Mouse (Mus musculus) induced T-regulatory cell, adult 2 months (primary cell): ENCODE measurements around the gene Nup54.

ENCODE experiments used
- DNase-seq: peaks from one replicate; pipeline ENCODE4 v3.0.0-alpha.2; 2012; ENCODE audit warnings: low read depth

The Nup54 gene

DNA sequence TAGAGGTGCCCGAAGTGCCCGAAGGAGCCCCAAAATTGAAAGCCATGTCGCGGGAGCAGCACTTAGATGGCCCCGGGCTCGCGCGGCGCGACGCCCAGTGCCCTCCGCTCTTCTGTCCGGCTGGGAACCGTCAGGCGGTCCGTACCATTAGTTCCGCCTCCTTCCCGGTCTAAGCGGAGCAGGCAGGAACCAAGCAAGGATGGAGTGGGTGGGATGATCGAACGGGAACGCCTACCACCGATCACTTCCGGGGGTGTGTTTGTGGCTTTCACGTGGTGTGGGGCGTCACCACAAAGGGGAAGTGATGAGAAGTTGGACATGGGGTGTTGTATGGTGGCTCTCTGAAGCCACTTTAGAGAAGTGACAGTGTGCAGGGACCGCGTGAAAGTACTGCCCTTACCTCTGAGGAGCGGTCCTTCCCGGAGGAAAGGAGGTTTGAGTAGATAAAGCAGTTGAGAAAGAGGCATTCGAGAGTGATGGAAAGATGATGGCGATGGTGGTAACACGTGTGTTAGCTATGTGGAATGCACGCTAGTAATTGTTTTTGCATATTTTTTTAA, at the start of gene Nup54:
TSS of gene Nup54 (minus strand) at position 195 of the 560 bp plus-strand sequence.
- DNase-seq, result peak; percentile 98

DNA sequence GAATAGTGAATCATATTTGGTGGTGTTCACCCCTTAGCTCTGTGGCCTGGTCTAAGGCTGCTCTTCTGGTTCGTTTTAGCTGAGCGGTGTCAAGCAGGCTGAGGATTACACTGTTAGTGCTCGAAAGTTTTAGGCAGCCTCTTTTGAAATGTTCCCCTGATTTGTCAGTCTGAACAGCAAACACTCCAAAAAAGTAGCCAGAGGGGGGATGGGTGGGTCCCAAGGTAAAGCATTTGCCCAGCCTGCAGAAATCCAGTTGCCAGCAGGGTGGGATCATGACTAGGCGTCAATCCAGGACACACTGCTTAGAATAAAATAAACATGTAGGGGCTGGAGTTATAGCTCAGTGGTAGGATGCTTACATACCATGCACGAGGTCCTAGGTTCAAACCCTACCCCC, 37.8 kb upstream of the Nup54 start:
- no peak for DNase-seq

DNA sequence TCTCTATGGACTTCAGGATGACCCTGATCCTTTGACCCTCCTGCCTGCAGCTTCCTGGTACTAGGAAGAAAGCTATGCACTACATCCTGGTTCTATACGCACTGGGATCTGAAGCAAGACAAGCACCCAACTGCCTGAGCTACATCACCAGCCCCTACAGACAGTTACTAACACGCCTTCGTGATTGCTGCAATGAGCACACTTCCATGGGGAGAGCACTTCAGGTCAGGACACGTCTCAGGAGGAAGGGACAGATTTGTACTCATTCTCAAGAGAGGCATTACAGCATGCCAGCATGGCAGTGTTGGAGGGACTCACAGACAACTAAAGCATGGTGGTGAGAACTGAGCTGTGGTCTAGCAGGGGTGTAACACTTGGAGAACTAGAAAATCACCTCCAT, 36.5 kb upstream of the Nup54 start:
- DNase-seq, result no peak

DNA sequence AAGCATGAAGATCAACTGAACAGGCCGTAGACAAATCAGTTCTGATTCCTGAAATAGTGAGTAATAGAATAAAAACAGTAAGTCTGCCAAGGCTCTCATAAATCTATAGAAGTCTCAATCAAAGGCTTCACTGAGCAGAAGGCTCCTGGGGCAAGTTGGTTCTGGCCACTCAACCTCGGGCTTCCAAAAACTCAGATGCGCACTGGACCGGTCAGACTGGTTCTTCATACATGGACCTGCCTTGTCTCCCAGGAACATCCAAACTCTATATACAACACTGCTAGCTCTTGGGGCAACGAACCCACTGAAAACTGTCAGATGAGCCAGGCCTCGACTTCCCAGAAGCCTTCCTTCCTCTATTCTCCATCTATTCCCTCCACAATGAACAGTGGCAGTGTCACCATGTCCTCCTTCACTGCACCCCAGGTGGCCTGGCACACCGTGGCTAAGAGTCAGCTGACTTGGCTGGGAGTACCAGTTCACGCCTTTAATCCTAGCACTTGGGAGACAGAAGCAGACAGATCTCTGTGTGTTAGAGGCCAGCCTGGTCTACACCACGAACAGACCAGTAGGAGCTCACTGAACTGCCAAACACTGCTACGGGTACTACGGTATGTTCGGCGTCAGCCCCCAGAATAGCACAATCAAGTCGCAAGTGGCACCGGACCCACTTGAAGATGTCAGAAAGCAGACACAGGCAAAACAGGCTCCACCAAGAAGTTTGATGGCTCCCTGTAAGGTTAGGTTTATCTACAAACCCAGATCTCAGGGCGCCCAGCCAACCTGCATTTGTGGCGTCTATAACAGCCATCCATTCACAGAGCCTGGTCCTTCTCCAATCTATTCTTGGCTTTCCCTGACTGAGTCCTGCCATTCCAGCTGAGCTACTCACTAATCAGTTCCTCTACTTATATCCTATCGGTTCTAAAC, 34.4 kb upstream of the Nup54 start:
- no peak for DNase-seq

DNA sequence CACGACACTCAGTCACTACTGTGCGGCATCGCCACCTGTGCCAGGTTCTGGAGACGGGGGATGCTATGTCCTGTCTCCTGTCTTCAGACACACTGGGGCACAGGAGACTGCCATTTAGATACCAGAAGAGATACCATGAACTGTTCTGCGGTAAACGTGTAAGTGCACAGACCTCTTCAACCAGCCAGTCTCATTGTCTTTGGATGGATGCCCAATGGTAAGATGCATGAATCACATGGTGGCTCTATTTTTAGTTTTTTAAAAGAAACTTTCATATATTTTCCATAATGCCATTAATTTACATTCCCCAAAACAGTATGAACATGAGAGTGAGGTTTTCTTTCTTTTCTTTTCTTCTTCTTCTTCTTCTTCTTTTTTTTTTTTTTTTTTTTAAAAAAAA, 33.2 kb upstream of the Nup54 start:
- no peak for DNase-seq

DNA sequence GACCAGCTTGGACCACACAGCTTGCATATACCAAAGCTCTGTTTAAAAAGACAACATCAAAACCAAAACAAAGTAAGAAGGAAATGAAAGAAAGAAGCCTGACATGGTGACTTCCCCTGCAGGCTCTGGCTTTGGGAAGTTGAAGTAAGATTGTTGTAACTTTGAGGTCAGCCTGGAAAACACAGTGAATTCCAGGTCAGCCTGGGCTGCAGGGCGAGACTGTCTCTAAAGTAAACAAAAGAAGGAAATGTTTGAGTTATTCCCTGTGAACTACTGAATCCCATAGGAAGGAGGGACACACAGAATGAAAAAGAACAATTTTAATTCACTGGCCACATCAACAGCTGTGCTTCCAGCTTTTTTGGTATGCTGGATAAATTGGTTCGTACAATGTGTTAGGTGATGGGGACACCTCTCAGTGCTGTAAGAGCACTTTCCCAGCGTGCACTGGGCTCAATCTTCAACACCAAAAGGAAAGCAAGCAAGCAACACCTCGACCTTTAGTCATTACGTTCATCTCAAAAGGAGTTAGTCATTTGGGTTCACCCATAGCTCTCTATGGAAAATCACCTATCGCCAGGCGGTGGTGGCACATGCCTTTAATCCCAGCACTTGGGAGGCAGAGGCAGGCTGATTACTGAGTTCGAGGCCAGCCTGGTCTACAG, 32.2 kb upstream of the Nup54 start:
- peak; percentile 39 for DNase-seq

DNA sequence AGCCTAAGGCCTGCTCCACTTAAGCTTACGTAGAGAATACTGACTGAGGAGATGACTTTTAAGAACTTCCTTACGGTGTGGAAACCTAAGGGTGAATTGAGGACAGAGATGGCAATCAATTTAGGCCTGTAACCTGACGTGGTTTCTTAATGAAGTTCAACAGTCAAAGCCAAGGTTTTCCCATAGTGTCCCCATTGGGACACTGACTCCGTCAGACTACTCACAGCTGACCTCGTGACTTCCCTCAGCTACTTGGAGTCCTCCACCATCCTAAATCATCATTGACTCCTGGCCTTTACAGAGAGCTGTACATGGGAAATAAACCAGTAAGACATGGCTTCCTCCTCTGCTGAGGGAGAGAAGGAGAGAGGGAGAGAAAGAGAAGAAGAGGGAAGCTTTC, 30.5 kb upstream of the Nup54 start:
- DNase-seq, result no peak

DNA sequence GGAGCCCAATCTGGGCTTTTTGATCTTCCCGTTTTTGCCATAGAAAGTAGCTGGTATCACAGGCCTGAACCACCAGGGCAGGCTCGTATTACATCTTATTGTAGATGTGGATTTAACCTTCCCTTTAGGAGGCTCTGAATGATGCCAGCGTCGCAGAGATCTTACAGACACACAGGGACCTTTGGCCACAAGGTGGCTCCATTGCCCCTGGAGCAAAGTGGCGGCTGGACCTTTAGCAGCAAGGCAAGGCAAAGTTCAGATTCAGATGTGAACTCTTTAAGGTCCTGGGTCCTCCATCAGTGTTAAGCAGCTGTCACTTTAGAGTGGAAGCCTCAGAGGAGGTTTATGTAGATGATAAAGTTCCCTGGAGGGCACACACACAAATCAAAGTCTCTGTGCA, 26.3 kb upstream of the Nup54 start:
- peak; percentile 71 for DNase-seq

DNA sequence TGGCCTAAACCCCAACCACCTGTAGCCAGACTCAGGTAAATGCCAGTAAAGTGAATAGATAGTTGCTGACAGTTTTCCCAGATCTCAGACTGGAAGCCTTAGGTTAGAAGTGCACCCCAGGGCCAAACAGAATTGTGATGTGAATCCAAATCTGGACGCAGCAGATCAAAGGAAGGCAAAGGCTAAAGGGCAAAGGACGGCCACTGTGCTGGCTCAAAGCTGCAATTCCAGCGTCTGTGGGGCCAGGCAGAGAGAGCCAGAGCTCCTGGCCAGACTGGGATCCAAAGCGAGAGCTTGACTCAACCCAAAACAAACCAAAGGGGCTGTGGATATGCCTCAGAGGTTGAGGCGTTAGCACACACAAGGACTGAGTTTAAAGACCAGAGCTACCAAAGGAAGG, 23.7 kb upstream of the Nup54 start:
- DNase-seq, result no peak

DNA sequence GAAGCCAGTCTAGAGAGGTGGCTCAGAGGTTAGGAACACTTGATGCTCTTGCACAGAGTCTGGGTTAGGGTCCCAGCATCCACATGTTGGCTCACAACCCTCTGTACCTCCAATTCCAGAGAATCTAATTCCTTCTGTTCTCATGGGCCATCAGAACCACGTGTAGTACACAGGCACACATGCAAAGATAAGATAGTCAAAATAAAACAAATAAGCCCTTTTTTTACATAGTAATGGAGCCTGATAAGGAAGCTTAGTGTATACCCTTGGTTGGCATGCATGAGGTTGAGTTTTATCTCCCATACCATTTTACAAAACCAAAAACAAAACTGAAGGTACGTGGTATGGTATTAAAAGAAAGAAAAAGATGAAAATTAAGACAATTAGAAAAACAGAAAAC, 22.4 kb upstream of the Nup54 start:
- DNase-seq, result no peak

DNA sequence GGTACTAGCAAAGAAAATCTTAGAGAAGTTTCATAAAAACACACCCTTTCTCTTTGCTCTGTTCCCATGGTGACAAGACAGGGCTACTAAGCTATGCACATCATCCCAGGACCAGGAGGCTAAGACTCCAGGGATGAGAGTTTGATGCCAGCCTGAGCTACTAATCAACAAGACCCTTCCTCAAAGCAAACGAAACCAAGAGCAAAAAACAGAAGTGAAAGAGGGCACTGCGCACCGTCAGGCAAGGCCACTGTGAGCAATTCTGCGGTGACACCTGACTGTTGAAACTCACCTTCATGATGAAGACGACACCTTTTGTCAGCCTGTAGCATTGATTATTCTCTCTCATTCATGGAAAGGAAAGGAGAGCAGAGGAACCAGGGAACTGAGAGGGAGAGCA, 17.9 kb upstream of the Nup54 start:
- DNase-seq, result no peak

DNA sequence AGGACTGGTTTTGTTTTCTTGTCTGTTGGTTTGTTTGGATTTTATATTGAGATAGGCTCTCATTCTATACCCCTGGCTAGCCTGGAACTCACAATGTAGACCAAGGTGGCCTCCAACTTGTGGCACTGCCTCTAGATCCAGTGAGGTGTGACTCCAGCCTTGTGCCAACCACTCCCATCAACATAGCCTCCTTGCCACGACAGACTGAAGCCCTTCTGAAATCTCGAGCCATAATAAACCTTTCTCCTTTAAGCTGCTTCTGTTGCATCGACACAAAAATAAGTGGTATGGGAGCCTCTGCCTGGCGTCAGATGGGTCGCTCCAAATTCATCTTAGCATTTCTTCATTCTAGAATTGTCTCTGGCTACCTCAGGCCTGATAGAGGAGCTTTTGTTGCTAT, 11.7 kb upstream of the Nup54 start:
- no peak for DNase-seq

DNA sequence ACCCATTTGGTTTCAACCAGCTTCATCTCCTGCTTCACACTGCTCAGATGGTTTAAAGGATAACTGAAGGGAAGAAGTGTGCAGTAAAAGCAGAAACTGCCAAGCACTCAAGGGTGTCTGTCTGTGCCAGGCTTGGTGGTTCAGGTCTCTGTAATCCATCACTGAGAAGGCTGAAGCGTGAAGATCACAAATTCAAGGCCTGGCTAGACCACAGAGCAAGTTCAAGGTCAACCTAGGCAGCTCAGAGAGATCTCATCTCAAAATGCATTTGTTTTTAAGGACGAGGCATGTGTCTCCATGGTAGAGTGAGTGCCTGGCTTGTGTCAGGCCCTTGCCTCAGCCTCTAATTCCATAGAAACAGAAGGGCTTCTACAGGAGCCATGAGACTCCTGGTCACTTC, 10.0 kb upstream of the Nup54 start:
- no peak for DNase-seq

DNA sequence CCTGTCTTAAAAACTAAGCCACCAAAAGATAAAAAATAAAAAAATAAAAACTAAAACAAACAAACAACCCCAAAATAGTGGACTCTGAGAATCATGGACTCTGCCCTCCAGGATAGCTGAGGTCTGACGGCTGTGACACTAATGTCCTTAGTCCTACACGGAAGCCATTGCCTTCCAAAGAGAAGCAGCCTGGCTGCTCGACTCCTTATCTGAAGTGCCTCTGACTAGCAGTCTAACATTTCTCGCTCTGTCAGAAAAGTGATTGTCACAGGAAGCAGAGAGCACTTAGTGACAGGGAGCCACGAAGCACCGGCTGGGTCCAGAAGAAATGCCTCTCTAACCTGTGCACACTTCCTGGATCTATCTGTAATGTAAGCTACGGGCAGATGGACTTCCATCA, 7.9 kb upstream of the Nup54 start:
- DNase-seq, result no peak

DNA sequence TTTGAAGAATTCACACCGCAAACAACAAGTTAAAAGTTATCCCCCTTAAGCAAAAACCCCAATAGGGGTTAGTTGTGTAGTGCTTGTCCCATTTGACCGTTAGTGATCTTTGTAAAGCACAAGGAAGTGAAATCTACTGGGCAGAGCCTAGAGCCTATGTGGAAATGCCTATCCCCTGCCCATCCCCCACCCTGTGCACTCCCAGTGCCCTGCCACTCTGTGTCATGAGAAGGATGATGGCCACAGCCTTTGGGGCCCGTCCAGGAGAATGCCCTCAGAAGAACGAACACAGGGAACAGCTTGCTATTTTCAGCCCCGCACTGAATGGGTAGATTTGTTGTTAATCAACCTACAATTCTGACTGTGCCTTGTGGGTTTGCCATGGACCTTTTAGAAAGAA, 6.5 kb upstream of the Nup54 start:
- no peak for DNase-seq

DNA sequence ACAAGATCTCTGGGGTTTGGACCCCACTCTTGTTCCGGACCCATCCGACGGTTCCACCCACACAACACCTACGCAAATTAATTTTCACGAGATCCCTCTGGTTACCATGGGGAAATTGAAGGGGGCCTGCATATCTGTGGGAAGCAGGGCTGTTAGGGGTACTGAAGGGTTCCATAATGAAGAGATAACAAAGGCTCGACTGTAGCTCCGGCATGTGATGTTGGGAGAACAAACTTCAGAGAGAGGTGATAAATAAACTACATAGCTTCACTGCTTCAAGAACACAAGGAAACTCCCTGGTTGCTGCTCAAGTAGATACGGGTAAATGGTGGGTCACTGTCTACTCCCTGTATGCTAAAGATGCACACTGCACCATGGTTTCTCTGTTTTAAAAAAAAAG, 3.5 kb upstream of the Nup54 start:
- no peak for DNase-seq

DNA sequence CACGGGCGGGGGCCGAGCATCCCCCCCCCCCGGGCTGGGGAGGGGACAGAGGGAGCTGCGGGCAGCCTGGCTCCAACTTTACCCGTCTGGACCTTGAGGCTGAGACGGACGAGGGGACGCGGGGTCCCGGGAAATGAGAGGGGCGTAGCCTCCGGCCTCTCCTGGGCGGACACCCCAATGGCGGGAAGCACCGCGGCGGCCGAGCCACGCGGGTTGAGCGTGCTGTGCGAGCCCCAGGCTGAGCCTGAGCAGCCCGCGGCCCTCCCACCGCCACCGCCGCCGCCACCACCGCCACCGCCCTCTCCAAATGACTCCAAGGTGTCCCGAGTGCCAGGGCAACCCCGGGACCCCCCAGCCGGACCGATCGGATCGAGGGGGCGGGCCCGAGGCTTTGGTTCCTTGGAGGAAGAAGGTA, 441 bp downstream of the Nup54 start:
- DNase-seq, result no peak

DNA sequence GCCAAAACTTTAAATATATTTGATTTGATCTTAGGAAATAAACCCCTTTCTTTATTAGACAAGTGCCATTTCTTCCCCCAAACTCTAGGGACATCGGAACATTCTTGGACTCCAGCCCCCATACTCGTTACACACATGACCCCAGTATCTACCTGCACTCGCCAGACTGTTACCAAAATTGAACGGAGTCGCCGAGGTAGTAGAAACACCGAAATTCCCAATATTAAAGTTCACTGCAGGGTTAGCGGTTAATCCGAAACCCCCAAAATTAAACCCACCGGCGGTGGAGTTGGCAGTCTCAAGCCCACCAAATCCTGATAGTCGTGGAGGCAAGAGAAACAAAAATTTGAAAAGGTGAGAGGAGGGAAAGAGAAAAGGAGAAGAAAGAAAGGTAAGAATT, 949 bp downstream of the Nup54 start:
- no peak for DNase-seq

DNA sequence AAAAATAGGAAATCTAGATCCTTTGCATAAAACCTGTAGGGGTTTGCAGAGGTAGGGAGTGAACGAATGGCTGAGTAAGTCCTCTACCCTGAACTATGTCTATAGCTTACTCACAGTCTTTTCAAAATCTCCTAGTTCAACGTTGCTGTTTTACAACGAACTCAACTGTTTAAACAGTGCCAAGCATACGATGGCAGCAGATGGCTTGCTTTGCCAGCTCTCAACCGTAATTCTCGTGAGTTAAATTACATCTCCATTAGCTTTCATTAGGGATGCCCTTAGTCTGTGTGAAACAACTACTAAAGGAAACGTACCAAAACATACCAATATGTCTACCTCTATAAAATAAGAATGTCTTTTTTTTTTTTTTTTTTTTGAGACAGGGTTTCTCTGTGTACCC, 3.4 kb downstream of the Nup54 start:
- DNase-seq, result no peak

DNA sequence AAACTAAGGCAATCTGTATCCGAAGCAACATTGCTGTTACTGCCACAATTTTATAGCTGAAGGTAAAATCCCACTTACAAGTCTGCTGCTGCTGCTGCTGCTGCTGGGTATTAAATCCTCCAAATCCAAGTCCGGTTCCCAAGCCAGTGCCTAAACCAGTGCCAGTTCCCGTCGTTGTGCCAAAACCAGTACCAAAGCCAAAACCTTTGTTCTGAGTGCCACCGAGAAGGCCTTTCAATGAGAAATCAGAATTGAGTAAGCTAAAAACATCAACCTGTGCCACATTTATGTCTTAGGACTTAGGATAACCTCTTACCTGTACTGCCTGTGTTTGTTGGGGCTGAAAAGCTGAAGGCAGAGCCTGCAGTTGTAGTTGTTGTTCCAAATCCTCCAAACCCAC, 4.3 kb downstream of the Nup54 start:
- no peak for DNase-seq

DNA sequence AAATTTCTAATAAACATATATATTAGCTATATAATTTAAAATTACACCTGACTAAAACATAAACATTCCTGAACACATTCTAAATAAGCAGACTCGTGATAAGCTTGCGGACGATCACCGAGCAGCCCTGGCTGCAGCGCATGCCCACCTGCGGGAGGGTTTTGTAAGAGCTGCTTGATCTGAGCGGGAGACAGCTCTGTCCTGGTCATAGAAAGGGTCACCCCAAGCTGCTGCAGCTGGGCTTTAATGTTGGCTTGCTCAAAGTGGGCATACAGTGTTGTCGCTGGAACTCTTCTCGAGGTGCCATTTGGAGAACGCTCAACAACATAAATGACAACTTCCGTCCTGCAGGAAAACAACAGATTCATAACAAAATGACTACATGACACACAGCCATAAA, 10.9 kb downstream of the Nup54 start:
- no peak for DNase-seq

DNA sequence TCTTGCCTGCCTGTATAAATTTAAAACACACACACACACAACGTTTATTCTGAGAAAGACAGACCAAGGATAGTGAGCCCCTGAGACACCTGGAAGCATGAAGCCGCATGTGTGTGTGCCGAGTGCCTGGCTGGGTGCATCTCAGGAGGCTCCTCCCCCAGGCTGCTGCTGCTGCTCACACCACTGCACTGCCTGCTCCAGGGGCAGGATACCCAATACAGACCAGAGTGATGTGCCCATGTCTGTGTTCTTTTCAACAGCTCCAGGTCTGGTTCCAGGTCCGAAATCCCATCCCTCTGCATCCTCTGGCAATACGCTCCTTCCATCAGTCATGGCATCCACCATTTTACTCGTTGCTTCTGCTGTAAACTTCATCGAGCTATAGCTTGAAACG, 21.0 kb downstream of the Nup54 start:
- DNase-seq, result no peak

DNA sequence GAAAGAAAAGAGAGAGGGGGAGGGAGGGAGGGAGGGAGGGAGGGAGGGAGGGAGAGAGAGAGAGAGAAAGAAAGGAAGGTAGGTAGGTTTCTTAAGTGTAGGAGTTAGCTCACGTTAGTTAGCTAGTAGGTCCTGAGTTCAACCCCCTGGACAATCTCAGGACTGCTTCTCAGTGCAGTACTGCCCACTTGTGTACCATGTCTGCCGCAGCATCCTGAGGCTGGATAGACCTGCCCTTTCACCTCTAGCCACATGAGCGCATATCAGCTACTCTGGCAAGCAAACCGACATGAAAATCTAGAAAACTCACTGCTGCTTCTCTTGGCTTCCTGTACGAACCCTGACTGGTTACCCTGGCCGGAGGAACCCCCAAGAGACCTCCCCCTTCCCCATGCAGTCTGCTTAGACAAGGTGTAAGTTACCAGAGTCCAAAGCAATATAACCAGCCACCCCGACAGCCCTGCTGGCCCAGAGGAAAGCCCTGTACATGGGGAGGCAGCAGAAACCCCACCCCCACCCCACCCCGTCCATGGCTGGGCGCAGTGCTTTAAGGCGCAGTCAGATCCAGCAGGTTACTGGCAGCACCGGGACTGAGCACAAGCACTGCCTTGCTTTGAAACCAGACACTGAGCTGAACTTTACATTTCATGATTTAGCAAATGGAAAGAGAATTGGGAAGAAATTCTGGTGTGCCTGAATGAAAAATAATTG, 21.6 kb downstream of the Nup54 start:
- no peak for DNase-seq
